ENCODE assay signal across 29 mouse cellular contexts in the genomic region with DNA sequence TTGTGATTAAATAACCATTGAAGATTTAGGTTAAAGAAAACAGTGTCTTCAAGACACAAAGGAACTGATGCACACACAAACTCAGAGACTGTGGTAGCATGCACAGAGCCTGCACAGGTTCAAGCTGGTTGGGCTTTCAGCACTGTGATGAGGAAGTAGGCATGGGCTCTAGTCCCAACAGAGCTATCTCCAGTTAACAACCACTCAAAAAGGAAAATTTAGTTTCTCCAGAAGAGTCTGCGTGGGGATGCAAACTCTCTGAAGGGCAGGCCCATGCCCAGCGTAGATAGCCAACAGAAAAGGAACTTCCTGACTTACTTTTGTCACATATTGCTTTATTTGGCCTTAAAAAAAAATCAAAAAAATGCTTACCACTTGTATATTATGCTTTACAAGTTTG. TPM values are rescaled to one million over a fixed set of nuclear protein-coding genes. Genes with fewer than 3 reads are reported as not detected.
DNase-seq lines count a peak whose midpoint lies in the region; ATAC-seq and TF ChIP-seq lines count a peak whose summit lies in the region.
"Had no signal": no experiment of that assay in that cellular context is flagged by ENCODE, and none has a peak within 500 bp of the region (broad histone marks: within the 10 kb centered on the region; RNA-seq: fewer than 3 reads in every experiment).

No protein-coding gene starts in this region.

- peaks cover 34% of the 10 kb centered on the region for H3K4me1 ChIP-seq in liver, postnatal 0 days (ENCODE audit: insufficient read depth)
- H3K4me1 ChIP-seq: neural tube, embryonic 12.5 days had no signal

- H3K27me3 ChIP-seq in liver, postnatal 0 days (ENCODE audit: insufficient read depth, low read length), result no peaks in the 10 kb centered on the region
- H3K27me3 ChIP-seq: embryonic facial prominence, embryonic 15.5 days; heart, embryonic 13.5 days; intestine, embryonic 15.5 days; kidney, embryonic 15.5 days; stomach, embryonic 15.5 days had no signal

- no peak for TF ChIP-seq CTCF in liver, postnatal 0 days (IDR thresholded peaks at IDR 0.05; ENCODE audit: low read depth)
- TF ChIP-seq CTCF in left cerebral cortex, adult 2 months (IDR thresholded peaks at IDR 0.05), result no peak

- peaks cover 17% of the 10 kb centered on the region for H3K36me3 ChIP-seq in liver, postnatal 0 days (replicated peaks; ENCODE audit: insufficient read depth, low read length)
- H3K36me3 ChIP-seq: embryonic facial prominence, embryonic 15.5 days; heart, embryonic 13.5 days; intestine, embryonic 15.5 days; kidney, embryonic 15.5 days; neural tube, embryonic 12.5 days; stomach, embryonic 15.5 days had no signal

- 70% methylated on average over 2 of the region's 2 CpGs for WGBS in liver, postnatal 0 days (ENCODE audit: insufficient replicate concordance)

- TF ChIP-seq EP300 in liver, postnatal 0 days (IDR thresholded peaks at IDR 0.05; ENCODE audit: low read depth), result no peak

- H3K4me2 ChIP-seq in liver, postnatal 0 days (ENCODE audit: low read depth, low read length), result no peak overlapping the region
- H3K4me2 ChIP-seq: embryonic facial prominence, embryonic 15.5 days; heart, embryonic 13.5 days; hindbrain, embryonic 14.5 days; intestine, embryonic 15.5 days; kidney, embryonic 15.5 days; lung, embryonic 14.5 days; midbrain, embryonic 11.5 days; neural tube, embryonic 12.5 days; stomach, embryonic 15.5 days had no signal

- peak overlapping the region; percentile 36; the same call in 1 of the 2 replicates for H3K27ac ChIP-seq in liver, postnatal 0 days (ENCODE audit: low read depth)
- no peak overlapping the region for H3K27ac ChIP-seq in left cerebral cortex, adult 2 months
- H3K27ac ChIP-seq: embryonic facial prominence, embryonic 15.5 days; heart, embryonic 13.5 days; hindbrain, embryonic 14.5 days; intestine, embryonic 15.5 days; kidney, embryonic 15.5 days; neural tube, embryonic 12.5 days; stomach, embryonic 15.5 days had no signal

- DNase-seq in spleen, postnatal 36 days (ENCODE audit: low spot score in 2 of 2), result peak; percentile 30 to 39
- DNase-seq in spleen, adult 18-20 months, result no peak
- DNase-seq in liver, postnatal 0 days, result no peak
- DNase-seq in thymus, postnatal 4 days, result peak; percentile 38
- DNase-seq in left cerebral cortex, adult 2 months (ENCODE audit: extremely low spot score in 1 of 2, low spot score in 2 of 2), result no peak
- DNase-seq in embryo, embryonic 10 days (ENCODE audit: low spot score), result no peak
- DNase-seq: adrenal gland, postnatal 10 days; cerebellum, postnatal 10 days; embryo, embryonic 11 days; forebrain, postnatal 0 days; layer of hippocampus, postnatal 36 days; lung, embryonic 14.5 days; lung, postnatal 36 days; right cerebral cortex, postnatal 4 days had no signal

- peak; percentile 51 for ATAC-seq in common myeloid progenitor, adult 5-6 weeks (replicated peaks; ENCODE audit: low read depth, poor library complexity, severe bottlenecking)
- ATAC-seq in liver, postnatal 0 days, result no peak
- ATAC-seq: activated CD4-positive, CD25-positive, alpha-beta regulatory T cell, adult 4 months; forebrain, postnatal 0 days; intestine, embryonic 15.5 days had no signal

- H3K9ac ChIP-seq in liver, postnatal 0 days (replicated peaks), result no peak overlapping the region
- H3K9ac ChIP-seq: embryonic facial prominence, embryonic 15.5 days; forebrain, postnatal 0 days; heart, embryonic 13.5 days; hindbrain, embryonic 14.5 days; intestine, embryonic 15.5 days; kidney, embryonic 15.5 days; lung, embryonic 14.5 days; neural tube, embryonic 12.5 days; stomach, embryonic 15.5 days had no signal

- H3K4me3 ChIP-seq in liver, postnatal 0 days (ENCODE audit: low read depth, low read length), result no peak overlapping the region
- H3K4me3 ChIP-seq in left cerebral cortex, adult 2 months, result no peak overlapping the region
- H3K4me3 ChIP-seq: embryonic facial prominence, embryonic 15.5 days; heart, embryonic 13.5 days; intestine, embryonic 15.5 days; kidney, embryonic 15.5 days; neural tube, embryonic 12.5 days; stomach, embryonic 15.5 days had no signal

- H3K9me3 ChIP-seq in liver, postnatal 0 days (ENCODE audit: low read length), result no peaks in the 10 kb centered on the region
- H3K9me3 ChIP-seq: embryonic facial prominence, embryonic 15.5 days; heart, embryonic 13.5 days; intestine, embryonic 15.5 days; kidney, embryonic 15.5 days; neural tube, embryonic 12.5 days; stomach, embryonic 15.5 days had no signal

- intact Hi-C loops in left cerebral cortex, adult 2 months (cut with DNase I), result no loop called here

RNA-seq across cellular contexts. Expression of a gene that starts 16.4 kb away (rescaled TPM):
- total RNA-seq in common myeloid progenitor, adult 5-6 weeks (2017), result 58.3 and 68.1 TPM in 2 replicates
- polyA plus RNA-seq in liver, postnatal 0 days (2015; fragmentation: Nextera tagmentation; extraction: Ambion mirVana), result 29.7 and 29.8 TPM in 2 replicates
- under 1 TPM; 0.45 to 0.68 TPM for total RNA-seq in left cerebral cortex, adult 2 months (2021)

RNA-seq across cellular contexts. Expression of a gene that starts 21.9 kb away (rescaled TPM):
- not detected in 2 replicates for total RNA-seq in common myeloid progenitor, adult 5-6 weeks (2017)
- not detected in 2 replicates for polyA plus RNA-seq in liver, postnatal 0 days (2015; fragmentation: Nextera tagmentation; extraction: Ambion mirVana)
- not detected for total RNA-seq in left cerebral cortex, adult 2 months (2021)
- total RNA-seq: gastrocnemius, adult 18-20 months; layer of hippocampus, postnatal 36 days; left cerebral cortex, postnatal 25 days had no signal
- polyA plus RNA-seq: heart, embryonic 13.5 days; hindbrain, embryonic 14.5 days; intestine, embryonic 15.5 days; kidney, embryonic 15.5 days; large intestine, adult 2 months; lung, embryonic 14.5 days; midbrain, embryonic 11.5 days; neural tube, embryonic 12.5 days; stomach, embryonic 15.5 days had no signal

RNA-seq across cellular contexts. Expression of a gene that starts 28.8 kb away (rescaled TPM):
- 190 and 320 TPM in 2 replicates for total RNA-seq in common myeloid progenitor, adult 5-6 weeks (2017)
- 5.1 and 7.1 TPM in 2 replicates for polyA plus RNA-seq in liver, postnatal 0 days (2015; fragmentation: Nextera tagmentation; extraction: Ambion mirVana)
- under 1 TPM in 1 of 2 experiments, not detected in 1; 0.50 TPM for total RNA-seq in left cerebral cortex, adult 2 months (2021)
- total RNA-seq: forebrain, postnatal 0 days had no signal
- polyA plus RNA-seq: forebrain, postnatal 0 days; hindbrain, embryonic 14.5 days; kidney, embryonic 15.5 days; midbrain, embryonic 11.5 days; neural tube, embryonic 12.5 days had no signal

RNA-seq across cellular contexts. Expression of a gene that starts 41.7 kb away (rescaled TPM):
- total RNA-seq in common myeloid progenitor, adult 5-6 weeks (2017), result 22.4 and 24.8 TPM in 2 replicates
- 1.2 and 1.4 TPM in 2 replicates for polyA plus RNA-seq in liver, postnatal 0 days (2015; fragmentation: Nextera tagmentation; extraction: Ambion mirVana)
- 1 to 10 TPM; 1.6 to 1.8 TPM for total RNA-seq in left cerebral cortex, adult 2 months (2021)

RNA-seq across cellular contexts. Expression of a gene that starts 49.3 kb away (rescaled TPM):
- not detected in 2 replicates for total RNA-seq in common myeloid progenitor, adult 5-6 weeks (2017)
- polyA plus RNA-seq in liver, postnatal 0 days (2015; fragmentation: Nextera tagmentation; extraction: Ambion mirVana), result not detected in 2 replicates
- not detected for total RNA-seq in left cerebral cortex, adult 2 months (2021)
- total RNA-seq: adrenal gland, postnatal 10 days; forebrain, postnatal 0 days; gastrocnemius, adult 18-20 months; heart, postnatal 25 days; layer of hippocampus, postnatal 36 days; left cerebral cortex, postnatal 25 days had no signal
- polyA plus RNA-seq: forebrain, postnatal 0 days; heart, embryonic 13.5 days; hindbrain, embryonic 14.5 days; intestine, embryonic 15.5 days; kidney, embryonic 15.5 days; large intestine, adult 2 months; limb, embryonic 14.5 days; lung, embryonic 14.5 days; midbrain, embryonic 11.5 days; neural tube, embryonic 12.5 days; stomach, embryonic 15.5 days had no signal

Comparison
In these comparisons a context has a peak if more than half of its experiments do, and no peak if none do; other contexts are left out.
1. DNase-seq: peak in spleen, postnatal 36 days (2 of 2) and thymus, postnatal 4 days (single experiment); none in spleen, adult 18-20 months (0 of 2), liver, postnatal 0 days (single experiment), left cerebral cortex, adult 2 months (0 of 2) and embryo, embryonic 10 days (single experiment).
2. RNA of a gene that starts 16.4 kb away (total RNA-seq): 58.3 to 68.1 TPM in common myeloid progenitor, adult 5-6 weeks; 0.45 to 0.68 TPM in left cerebral cortex, adult 2 months; every median in the first group is over 10 times any median in the second.
3. RNA of a gene that starts 28.8 kb away (total RNA-seq): 190 to 320 TPM in common myeloid progenitor, adult 5-6 weeks; 0.50 TPM in left cerebral cortex, adult 2 months; every median in the first group is over 100 times any median in the second.